ENCODE assay signal across 7 mouse cellular contexts in genomic region chr16:57391171-57391570, GRCm38 (mm10). TPM values are rescaled to one million over a fixed set of nuclear protein-coding genes. Genes with fewer than 3 reads are reported as not detected.
DNase-seq lines count a peak whose midpoint lies in the region.

No protein-coding gene starts in this region.

- DNase-seq in T-cell, adult 2 months (ENCODE audit: low spot score): peak; percentile 93
- DNase-seq in cerebellum, adult 8-10 months: peak; percentile 100
- peak; percentile 100 for DNase-seq in frontal cortex, postnatal 25 days (ENCODE audit: low spot score in 2 of 2)
- peak; percentile 96 to 98 for DNase-seq in heart, adult 9 months (ENCODE audit: low spot score in 2 of 2)
- peak; percentile 97 for DNase-seq in layer of hippocampus, adult 11-12 months (ENCODE audit: low spot score)
- DNase-seq in layer of hippocampus, postnatal 36 days: peak; percentile 100
- peak; percentile 95 to 100 for DNase-seq in monocyte, adult 2 months (ENCODE audit: low read depth in 1 of 2, low spot score in 2 of 2)

RNA-seq across cellular contexts. Expression of gene Filip1l, which starts 38.3 kb away (rescaled TPM):
- 1 to 10 TPM; 2.9 to 4.0 TPM for total RNA-seq in layer of hippocampus, postnatal 36 days (2021)

Comparison
In these comparisons a context has a peak if more than half of its experiments do, and no peak if none do; other contexts are left out.
1. Peak in every context shown above with its lines: DNase-seq.